Mouse (Mus musculus) regulatory T cell (primary cell): ENCODE measurements around the gene Rin3.

Experiments used
- in situ Hi-C: fragments of 300-600 bp; cut with MboI, MseI; formaldehyde crosslinking; loops from one replicate; pipeline ENCODE4 v1.15.1; 2025; ENCODE audit warnings: high pct_unique_total_duplicates

Gene Rin3

DNA sequence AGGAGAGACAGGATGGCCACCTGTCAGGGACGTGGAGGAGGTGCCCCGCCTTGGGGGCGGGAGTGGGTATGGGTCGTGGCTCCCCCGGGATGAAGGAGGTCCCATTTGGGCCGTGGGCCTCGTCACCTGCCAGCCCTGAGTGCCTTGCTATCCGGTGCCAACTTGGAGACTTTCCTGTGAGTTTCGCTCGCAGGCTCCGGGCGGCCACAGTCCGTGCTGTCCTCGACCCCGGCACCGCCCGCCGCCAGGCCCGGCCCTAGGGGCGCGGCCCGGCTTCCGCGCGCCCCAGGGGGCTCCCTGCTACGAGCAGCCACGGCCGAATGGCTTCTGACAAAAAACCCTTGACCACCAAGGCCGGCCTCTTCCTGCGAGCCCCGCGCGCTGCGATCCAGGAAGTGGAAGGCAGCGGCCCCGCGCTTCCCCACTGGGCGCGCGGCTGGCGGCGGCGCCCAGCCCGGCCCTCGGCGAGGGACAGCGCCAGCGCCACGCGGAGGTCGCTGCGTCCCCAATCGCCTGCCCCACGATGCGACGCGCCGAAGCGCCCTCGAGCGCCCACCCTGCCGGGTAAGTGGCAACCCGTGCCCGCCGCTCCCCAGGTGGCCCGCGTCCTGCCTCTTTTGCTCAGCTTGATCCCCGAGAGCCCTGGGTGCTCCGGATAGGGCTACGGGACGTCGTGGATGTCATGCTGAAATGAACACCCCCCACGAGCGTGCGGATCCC lies at the start of gene Rin3:
Gene Rin3, plus strand, starts transcription at position 286 of the 720 bp plus-strand sequence.
- in situ Hi-C loops = loop anchor here (10.0 kb wide), 1 partner anchor 1042 kb away; no protein-coding TSS in a partner anchor

DNA sequence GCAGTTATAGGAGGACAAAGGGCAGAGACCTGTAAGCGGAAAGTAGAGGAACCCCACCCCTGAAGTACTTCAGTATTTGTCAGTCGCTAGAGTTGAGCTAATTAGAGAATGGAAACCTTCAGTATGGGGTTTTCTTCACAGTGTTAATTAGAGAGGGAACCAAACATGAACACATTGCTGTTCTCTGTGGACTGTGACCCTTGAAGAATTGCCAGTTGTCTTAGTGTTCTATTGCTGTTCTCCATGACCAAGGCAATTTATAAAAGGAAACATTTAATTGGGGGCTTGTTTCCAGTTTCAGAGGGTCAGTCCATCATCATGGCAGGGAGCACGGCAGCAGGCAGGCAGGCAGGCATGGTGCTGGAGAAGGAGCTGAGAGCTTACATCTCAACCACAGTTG lies 47.3 kb upstream of the Rin3 start:
- in situ Hi-C loops = no loop called here

GRCm38 (mm10) chr12:102236317-102236716 lies 46.5 kb upstream of the Rin3 start:
- in situ Hi-C loops = no loop called here

DNA sequence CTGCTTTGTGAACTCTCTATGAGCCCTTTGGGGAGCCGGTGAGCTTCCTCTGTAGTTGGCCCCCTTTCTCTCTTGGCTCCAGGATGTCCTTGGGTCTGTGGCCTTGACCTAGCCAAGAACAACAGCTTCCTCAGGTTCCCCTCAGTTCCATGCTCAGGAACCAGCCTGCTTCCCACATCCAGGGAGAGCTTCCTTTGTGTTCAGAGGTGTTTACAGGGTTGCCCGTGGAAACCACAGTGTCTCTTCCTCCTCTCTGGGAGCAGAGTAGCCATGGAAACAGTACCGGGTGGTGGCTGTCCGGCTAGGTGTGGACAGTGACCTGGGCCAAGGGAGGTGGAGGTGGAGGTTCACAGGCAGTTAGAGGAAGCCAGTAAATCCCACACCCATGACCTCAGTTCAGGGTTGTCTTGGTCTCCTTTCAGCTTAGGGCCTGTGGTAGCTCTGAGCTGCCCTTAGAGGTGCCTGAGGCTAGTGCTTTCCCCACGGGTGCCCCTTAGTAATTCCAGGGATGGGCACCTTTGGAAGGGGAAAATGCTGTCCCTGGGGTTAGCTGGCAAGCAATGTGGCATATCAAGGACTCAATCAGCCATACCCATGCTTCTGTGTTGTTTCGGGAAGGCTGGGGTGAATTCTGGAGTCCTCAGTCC lies 40.6 kb upstream of the Rin3 start:
- in situ Hi-C loops = no loop called here

- in situ Hi-C loops = no loop called here
Observed at GRCm38 (mm10) chr12:102243915-102244314, 38.9 kb upstream of the Rin3 start.

DNA sequence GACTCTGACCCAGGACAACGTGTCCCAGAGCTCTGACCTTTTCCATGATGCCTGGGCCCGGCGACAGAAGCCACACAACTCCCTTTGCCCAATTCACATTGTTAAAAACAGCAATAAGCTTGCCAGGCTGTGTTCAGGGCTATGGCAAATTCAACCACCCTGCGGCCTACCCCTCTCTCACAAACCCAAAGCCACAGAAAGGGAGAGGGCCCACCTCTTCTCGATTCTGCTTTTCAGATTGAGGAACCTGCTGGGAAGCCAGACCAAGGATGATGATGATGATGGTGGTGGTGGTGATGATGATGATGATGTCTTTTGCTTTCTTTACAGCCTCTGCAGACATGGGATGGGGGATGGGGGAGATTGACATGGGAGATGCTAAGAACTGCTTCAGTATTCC lies 36.6 kb upstream of the Rin3 start:
- in situ Hi-C loops = no loop called here

- in situ Hi-C loops = no loop called here
Observed at GRCm38 (mm10) chr12:102248104-102248503, 34.7 kb upstream of the Rin3 start.

DNA sequence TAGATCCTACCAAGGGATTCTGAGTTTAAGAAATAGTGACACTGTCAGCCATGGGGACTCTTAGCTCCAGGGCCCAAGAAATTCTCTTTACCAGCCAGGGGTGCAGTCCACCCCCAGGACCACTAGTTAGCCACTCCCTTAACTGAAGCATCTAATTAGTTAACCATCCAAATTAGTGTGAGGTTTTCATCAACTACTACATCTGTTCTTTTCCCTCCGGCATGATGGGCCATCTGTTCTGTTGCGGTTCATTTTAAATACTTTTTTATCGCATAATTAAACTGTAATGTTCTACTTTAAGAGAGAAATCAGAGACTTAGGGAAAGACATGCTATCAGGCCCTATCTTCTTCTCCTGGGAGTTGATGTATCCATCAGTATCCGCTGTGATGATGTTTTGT lies 32.5 kb upstream of the Rin3 start:
- in situ Hi-C loops = no loop called here

GRCm38 (mm10) chr12:102251070-102251469 lies 31.8 kb upstream of the Rin3 start:
- in situ Hi-C loops = no loop called here

DNA sequence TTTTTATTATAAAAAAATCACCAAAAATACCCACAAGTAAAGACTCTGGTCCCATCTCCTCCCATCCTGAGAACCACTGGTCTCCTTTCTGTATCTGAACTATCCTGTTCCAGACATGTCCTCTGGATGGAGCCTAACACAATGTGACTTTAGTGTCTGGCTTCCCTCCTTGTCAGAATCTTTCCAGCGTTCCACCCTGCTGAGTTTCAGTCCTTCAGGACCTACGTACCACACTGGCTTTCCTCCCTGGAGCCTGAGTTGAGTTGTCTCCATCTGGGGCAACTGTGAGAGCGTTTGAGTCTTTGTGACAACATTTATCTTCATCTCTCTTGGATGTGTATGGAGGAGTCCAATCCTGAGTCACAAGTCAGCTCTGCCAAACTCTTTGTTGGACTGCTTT lies 30.9 kb upstream of the Rin3 start:
- in situ Hi-C loops = no loop called here

DNA sequence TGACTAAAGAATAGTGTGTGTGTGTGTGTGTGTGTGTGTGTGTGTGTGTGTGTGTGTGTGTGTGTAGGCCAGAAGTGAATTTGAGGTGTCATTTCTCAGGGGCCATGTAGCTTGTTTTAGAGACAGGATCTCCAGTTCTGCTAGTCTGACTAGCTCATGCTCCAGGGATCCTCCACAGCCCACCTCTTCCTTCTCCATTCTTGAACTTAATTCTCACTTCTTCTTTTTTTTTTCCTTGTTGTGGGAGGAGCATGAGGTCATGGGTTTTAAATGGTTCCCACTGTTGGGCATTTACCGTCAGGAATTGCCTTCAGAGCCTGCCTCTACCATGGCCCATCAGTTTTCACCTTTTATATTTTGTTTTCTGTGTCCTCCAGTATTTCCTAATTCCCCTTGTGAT lies 30.3 kb upstream of the Rin3 start:
- in situ Hi-C loops = no loop called here

GRCm38 (mm10) chr12:102255012-102255411 lies 27.8 kb upstream of the Rin3 start:
- in situ Hi-C loops = no loop called here

DNA sequence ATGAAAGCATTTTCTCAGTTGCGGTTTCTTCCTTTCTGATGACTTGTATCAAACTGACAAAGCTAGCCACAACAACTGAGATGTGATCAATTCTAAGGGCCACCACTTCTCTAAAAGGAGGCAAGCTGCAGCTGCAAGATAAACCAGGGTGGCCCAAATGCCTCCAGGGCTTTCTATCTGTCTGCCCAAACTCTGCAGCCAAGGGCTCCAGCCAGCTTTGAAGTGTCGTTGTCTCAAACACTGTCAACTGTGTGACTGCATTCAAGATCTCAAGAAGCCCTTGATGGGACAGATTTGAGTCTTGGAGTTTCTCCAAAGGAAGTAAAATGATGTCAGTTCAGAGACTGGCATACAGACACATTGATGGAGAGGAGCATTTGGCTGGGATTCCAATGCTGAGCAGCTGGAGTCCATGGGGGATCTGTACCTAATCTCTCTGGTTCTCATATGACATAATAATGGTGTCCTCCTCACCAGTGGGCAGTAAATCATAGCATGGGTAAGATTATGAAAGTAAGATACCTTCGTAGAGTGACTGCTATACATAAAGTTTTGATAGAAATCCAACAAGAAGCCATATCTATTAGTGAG lies 24.2 kb upstream of the Rin3 start:
- in situ Hi-C loops = no loop called here

GRCm38 (mm10) chr12:102261933-102262396 lies 20.9 kb upstream of the Rin3 start:
- in situ Hi-C loops = no loop called here

GRCm38 (mm10) chr12:102262809-102263208 lies 20.0 kb upstream of the Rin3 start:
- in situ Hi-C loops = no loop called here

DNA sequence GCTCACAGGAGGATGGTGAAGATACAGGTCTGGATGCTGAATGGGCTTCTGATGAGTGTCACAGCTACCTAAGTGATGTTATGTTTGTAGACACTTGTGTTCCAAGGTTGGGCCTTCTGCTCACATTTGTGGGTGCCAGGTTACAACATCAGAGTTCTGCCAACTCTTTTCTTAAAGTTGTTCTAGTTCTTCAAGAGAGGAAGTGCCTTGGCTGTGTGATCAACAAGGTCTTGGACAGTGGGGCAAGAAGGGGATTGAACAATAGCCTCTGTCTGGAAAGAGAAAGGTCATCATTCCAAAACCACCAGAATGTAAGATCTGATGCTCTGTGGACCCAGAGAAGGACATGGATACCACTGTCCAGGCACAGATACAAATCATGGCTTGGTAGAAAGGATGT lies 19.6 kb upstream of the Rin3 start:
- in situ Hi-C loops = no loop called here

- in situ Hi-C loops = no loop called here
Observed at GRCm38 (mm10) chr12:102266433-102266832, 16.4 kb upstream of the Rin3 start.

DNA sequence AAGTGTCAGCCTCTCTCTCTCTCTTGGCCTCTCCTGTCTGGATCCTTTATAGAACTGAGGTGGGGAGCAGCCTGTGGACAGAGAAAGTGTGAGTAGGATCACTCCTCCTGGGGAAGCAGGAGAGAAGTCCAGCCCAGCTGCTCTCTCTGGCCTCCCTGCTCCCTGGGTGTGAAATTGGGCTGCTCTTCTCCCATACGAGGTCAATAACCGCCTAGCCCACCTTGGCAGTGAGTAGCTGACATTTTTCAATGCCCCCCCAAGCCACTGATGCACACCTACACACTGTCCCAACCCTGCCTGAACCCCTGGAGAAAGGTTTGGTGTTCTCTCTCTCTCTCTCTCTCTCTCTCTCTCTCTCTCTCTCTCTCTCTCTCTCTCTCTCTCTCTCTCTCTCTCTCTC lies 13.7 kb upstream of the Rin3 start:
- in situ Hi-C loops = no loop called here

DNA sequence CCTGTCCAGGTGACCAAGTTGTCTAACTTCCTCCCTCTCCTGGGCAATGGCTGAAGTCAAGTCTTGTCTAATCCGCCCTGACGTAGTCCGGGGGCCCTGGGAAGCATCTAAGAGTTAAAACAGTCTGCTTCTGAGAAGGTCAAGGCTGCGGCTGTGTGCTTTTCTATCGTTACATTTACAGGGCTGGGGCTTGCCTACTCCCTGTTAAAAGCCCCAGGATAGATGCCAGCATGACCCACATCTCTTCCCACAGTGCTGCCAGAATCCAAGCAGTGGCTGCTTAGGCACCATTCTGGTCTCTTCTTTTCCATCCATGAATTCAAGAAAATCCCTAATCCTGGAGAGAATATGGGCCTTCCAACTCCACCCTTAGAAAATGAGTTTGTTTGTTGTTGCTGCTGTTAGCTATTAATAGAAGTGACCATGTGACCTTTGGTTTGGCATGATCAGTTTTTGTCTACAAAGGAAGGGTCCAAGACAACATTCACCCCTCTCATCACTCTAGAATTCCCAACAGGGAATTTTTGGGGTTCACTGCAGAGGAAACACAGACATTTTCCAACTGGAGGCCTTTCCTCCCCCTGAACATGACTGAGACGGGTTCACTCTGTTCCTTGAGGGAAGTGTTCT lies 12.0 kb upstream of the Rin3 start:
- in situ Hi-C loops = no loop called here

- in situ Hi-C loops = no loop called here
Observed at GRCm38 (mm10) chr12:102271447-102271846, 11.4 kb upstream of the Rin3 start.

GRCm38 (mm10) chr12:102275833-102276443 lies 6.9 kb upstream of the Rin3 start:
- in situ Hi-C loops = no loop called here

- in situ Hi-C loops = loop anchor here (10.0 kb wide), 1 partner anchor 1045 kb away; no protein-coding TSS in a partner anchor
Observed at GRCm38 (mm10) chr12:102280290-102280689, 2.6 kb upstream of the Rin3 start.
